Mouse (Mus musculus) spleen, postnatal 10 days (tissue): ENCODE data around the gene Arl8b.

Experiments
- DNase-seq, 2 experiments: peaks; one replicate each; pipeline ENCODE4 v3.0.0; 2021 to 2022; ENCODE audit warnings: low spot score in 2 of 2

Arl8b gene

GRCm38 (mm10) chr6:108782526-108783183, at the start of gene Arl8b:
Gene Arl8b (plus strand): TSS chr6:108783099.
- peak; percentile 94 to 97 for DNase-seq

- DNase-seq: peak; percentile 29 to 82
These were observed 46.8 kb upstream of the Arl8b start for GRCm38 (mm10) chr6:108735910-108736750.

DNA sequence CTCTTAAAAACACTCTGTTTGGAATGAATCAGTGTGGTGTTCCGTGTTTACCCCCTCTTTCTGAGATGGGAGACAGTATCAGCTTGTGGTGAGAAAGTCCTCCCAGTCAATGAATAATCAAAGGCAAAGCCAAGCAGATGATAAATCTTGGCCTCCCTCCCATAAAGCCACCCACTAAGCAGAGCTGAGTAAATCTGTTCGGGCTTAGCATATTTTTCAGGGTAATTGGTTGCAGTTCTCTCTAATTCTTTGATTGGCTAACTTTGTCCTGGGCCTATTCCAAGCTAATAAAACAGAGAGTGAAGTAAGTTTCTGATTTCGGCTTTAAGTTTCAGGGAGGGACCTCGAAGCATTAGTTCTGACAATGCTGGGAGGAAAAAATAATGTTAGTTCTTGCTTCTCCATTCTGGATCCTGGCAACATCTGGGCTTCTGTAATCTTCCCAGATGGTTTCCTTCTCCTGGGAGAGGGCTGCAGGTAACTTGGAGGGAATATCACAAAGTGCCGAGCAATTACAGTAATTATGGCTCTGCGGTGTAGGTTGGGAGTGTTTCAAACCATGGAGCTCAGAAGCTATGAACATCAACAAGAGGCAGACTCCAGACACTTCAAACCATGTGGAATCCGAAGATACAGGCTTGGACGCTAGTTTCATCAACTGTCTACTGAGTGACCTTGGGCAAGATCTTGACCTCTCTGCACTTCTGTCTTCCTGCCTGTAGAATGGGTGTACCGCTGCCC, 44.3 kb upstream of the Arl8b start:
- DNase-seq: no peak

DNA sequence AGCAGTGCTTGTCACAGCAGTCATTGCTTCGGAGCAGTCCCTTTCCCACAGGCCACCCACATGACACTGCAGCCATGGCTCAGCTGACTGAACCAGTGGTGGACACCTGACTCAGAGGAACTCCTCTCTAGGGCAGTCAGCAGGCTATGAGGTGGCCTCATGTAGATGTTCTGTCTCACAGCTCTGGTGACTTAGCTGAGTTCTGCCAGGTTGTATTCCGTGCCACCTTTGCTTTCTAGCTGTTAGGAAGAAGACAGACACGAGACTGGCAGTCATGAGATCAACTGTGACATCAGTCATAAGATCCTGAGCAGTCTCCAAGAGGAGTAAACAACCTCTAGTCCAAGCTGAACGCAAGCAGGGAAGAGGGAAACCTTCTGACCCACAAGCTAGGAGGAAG, 42.3 kb upstream of the Arl8b start:
- no peak for DNase-seq

- DNase-seq: no peak
These were observed 39.2 kb upstream of the Arl8b start for GRCm38 (mm10) chr6:108743730-108744129.

DNA sequence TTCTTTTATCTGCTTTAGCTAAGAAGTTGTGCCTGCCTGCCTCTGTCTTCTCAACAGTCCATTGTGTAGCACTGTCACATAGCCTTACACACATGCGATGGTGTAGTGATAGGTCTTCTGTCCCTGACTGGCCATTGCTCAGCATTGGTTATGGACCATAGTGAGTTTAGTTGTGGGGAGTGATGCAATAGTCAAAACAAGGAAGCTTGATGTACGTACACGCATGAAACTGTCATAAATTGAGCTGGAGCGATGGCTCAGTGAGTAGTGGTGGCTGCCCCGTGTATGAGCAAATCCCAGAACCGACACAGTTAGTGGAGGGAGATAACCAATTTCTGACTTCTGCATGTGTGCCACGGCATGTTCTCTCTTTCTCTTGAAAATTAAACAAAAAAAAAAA, 31.6 kb upstream of the Arl8b start:
- DNase-seq: no peak

DNA sequence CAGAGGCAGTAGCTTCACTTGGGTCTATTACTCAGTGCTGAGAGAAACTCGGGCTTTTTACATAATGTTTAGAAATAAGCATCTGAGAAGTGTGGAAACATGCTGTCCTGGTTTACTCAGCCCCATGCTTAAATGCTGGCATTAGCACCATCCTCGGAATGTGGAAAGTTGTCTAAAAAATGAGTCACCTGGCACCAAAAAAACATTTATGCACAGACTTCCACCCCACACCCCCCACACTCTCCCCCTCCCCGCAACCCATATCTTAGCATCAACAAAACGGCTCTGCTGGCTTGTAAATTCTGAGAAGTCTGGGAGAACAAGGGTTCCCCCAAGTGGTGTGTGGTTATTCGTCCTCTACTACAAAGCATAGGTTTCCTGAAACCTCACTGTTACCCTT, 30.5 kb upstream of the Arl8b start:
- no peak for DNase-seq

DNA sequence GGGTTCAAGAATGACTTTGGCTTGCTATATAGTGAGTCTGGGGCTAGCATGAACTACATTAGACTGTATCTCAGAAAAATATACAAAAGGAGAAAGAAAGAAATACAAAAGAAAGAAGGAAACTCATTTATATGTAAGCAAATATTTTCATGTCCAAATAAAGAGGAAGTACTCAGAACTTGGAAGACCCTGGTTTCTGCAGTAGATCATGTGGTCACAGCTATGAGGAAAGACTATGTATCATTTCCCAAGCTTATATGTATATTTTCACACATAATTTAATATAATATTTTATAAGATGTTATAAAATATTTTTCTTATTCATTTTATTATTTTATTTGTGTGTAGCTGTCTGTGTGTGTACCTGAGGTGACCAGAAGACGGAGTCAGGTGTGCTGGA, 29.4 kb upstream of the Arl8b start:
- no peak for DNase-seq

GRCm38 (mm10) chr6:108754376-108754775, 28.5 kb upstream of the Arl8b start:
- no peak for DNase-seq

GRCm38 (mm10) chr6:108755936-108756335, 27.0 kb upstream of the Arl8b start:
- DNase-seq: no peak

GRCm38 (mm10) chr6:108758997-108759697, 23.8 kb upstream of the Arl8b start:
- no peak for DNase-seq

- no peak for DNase-seq
These were observed 23.2 kb upstream of the Arl8b start for GRCm38 (mm10) chr6:108759698-108760039.

- no peak for DNase-seq
These were observed 12.0 kb upstream of the Arl8b start for GRCm38 (mm10) chr6:108770880-108771279.

GRCm38 (mm10) chr6:108772913-108773312, 10.0 kb upstream of the Arl8b start:
- peak; percentile 66 to 87 for DNase-seq

- DNase-seq: no peak
These were observed 9.4 kb upstream of the Arl8b start for GRCm38 (mm10) chr6:108773480-108773879.

- DNase-seq: no peak
These were observed 6.6 kb upstream of the Arl8b start for GRCm38 (mm10) chr6:108776274-108776673.

DNA sequence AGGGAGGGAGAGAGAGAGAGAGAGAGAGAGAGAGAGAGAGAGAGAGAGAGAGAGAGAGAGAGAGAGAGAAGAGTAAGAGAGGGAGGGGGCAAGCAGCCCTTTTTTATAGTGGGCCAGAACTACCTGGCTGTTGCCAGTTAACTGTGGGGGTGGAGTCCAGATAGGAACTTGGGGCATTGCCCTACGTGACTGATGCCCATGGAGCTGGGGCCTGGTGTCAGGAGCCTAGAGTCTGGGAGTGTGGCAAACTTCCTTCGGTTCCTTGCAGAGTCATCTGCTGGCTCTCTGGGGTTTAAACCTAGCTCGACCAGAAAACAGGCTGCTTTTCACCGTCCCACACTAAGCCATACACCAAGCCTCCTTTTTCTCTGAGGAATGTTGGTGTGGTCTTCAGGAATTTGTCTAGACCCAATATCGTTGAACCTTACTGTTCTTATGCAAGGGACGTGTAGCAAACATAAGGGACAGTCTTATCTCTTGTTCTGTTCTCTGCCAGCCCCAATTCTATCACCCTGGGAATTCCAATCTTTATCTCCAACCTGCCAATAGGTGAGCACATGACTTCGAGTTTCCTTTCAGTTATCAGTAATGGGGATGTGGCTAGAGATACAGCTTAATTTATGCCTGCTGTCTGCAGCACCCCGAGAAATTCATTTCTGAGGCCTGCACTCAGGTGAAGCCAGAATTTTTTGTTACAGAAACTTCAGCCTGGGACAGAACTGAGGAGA, 5.2 kb upstream of the Arl8b start:
- DNase-seq: no peak

DNA sequence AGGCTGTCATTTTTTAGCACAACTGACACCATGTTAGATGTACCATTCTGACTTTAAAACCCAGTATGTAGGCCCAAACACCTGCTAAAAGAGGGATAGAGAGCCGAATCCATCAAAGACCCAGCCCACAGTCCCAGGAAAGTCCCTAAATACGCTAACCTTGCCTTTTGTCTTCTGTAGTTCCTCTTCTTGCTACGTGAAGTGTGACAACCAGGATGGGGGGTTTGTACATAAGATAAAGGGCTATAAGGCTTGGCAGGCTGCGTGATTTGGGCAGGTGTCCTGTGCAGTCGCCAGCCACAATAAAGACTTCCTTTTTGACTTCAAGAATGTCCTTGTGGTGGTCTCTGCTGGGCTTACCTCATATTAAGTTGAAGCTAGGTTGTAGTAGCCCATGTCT, 4.5 kb upstream of the Arl8b start:
- no peak for DNase-seq

GRCm38 (mm10) chr6:108781865-108782264, 1.0 kb upstream of the Arl8b start:
- DNase-seq: peak in 1 of 2 experiments; percentile 50

DNA sequence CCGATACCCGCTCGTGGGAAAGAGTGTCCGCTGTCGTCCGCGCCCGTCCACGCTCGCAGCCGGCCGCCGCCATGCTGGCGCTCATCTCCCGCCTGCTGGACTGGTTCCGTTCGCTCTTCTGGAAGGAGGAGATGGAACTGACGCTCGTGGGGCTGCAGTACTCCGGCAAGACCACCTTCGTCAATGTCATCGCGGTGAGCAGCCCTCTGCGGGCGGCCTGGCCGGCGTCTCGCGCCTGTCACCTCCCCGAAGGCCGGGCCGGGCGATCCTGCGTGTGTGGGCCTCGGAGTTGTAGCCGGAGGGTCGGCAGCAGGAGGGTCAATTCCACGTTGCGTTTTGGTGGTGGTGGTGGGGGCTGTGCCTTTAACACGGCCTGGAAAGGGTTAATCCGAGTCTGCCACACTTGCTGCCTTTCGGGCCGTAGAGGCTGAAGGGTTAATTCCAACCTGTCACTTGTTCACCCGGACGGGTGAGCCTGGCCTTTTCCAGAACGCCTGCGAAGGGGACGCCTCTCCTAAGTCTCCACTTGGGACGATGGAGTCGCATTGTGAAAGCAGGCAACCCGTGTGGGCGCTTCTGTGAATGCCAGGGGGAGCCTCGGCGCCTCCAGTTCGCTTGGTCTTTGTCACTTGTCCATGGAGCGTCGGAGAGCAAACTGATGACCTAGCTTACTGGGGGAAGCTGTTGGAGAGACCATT, 434 bp downstream of the Arl8b start:
- DNase-seq: no peak

- DNase-seq: no peak
These were observed 1.2 kb downstream of the Arl8b start for GRCm38 (mm10) chr6:108784056-108784455.
